Mouse (Mus musculus): ENCODE measurements around the gene Anks1b.

Anks1b gene

DNA sequence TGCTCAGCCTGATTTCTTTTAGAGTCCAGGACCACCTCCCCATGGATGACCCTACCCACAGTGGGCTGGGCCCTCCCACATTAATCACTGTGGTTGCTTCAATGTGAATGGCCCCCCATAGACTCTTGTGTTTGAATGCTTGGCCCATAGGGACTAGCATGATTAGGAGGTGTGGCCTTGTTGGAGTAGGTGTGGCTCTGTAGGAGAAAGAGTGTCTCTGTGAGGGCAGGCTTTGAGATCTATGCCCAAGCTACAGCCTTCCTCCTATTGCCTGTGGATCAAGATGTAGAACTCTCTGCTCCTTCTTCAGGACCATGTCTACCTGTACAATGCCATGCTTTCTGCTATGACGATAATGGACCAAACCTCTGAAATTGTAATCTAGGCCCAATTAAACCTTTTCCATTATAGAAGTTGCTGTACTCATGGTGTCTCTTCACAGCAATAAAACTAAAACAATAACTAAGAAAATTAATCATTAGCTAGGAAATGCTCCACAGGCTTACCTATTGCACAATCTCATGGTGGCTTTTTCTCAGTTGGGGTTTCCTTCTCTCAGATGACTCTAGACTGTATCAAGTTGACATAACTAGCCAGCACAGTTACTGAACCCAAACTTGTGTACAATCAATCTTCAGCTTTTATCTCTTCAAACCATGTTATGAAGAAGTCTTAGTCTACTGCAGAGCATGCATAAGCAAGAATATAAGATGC lies 73.5 kb downstream of the Anks1b start:
- DNase-seq (ENCODE audit: low read depth, low spot score): no peak

DNA sequence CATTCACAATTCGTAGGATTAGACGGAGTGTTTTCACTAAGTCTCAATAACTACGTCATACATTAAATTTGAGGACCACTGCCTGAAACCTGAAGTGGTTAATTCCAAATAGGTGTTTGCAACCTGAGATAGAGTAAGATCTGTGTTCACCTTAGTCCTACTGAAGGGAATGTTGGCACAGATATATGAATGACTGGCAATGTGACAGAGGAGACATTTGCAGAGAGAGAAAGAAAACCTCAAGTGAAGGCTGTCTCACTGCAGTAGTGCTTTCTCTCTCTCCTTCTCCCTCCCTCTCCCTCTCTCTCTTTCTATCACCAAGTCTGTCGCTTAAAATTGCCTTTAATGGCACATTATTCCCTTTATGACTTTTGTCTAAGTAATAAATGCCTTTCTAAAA lies 101.1 kb downstream of the Anks1b start:
- DNase-seq (ENCODE audit: low read depth, low spot score): no peak

DNA sequence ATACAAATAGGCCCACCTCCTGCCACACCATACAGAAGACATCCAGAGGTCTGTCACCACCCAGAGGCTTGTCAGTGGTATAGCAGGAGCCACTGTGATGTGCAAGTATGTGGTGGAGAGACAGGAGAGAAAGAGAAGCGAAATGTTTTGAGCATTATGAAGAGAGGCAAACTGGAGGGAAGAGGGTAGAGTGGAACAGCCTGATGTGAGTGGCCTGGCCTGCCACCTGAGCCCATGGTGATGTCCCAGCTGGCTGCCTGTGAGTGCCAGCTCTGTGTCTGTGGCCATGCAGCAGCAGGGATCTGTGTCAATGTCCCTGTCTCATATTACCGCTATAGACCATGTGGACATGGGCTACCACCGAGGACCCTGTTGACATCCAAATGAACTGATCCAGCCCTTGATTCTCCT lies 102.1 kb downstream of the Anks1b start:
- DNase-seq (ENCODE audit: low read depth, low spot score): no peak

DNA sequence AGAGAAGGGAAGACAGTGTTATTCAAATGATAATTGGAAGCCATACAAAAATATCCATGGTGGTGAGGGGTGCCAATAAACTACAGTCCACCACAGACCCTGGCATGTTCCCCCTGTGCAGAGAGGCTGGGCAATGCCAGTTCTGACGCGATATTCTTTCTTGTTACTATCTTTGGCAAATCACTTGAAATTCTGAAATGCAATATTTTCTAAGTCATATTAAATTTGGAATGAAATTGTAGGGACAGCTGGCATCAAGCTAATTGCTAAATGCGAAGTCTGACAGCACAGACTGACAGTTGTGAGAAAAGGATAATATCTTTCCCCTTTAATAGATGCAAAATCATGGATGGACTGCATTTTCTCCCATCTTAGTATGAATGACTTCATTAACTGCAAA lies 103.3 kb downstream of the Anks1b start:
- no peak for DNase-seq (ENCODE audit: low read depth, low spot score)

DNA sequence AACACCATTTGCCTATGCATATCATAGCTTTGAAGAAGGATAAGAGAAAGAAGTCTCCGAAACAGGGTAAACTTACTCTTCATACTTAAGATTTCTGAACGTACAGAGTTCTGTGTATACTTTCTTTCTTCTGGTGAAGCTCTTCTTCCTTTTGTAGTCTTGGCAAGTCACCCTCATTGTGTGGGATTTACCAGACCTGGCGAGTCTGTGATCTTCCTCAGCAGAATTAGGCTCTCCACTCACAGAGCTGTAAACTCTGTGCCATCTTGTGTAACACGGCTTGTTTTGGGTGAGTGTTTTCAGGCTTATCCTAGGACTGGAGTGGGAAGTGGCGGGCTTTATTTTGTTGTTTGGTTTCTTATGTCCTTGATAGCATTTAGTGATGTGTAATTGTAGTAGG lies 120.9 kb downstream of the Anks1b start:
- DNase-seq (ENCODE audit: low read depth, low spot score): no peak

DNA sequence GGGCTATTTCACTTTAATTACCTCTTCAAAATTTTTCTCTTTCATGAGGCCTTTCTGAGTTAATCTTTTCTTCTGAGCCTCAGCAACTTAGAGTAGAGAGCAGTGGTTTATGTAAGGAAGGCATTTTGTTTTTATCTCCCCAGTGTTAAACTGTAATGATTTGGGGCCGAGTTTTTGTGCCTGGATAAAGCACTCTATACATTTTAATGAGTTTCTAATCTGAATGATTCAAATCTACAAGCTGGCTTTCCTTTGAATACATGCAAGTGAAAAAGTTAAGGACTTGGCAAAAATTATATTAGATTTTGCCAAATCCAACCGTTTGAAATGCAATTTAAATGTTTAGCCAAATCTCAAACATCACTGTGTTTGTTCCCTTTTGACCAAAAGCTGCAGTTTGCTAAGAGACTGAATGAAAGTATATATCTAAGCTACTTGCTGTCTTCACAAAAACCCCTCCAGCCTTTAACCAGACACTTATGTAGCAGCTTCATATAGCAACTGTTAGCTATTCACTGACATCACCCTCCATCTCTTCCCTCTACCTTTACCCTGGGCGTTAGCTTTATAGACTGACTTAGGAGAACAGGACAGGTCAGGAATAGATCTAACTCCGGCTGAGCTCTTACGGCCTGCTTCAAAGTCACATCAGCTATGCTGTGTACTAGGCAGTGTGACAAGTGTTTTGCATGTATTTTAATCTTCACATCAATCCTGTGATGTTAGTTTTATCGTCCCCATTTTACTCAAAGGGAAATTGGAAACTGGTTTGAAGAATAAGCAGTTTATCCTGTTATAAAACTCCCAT lies 122.5 kb downstream of the Anks1b start:
- no peak for DNase-seq (ENCODE audit: low read depth, low spot score)

DNA sequence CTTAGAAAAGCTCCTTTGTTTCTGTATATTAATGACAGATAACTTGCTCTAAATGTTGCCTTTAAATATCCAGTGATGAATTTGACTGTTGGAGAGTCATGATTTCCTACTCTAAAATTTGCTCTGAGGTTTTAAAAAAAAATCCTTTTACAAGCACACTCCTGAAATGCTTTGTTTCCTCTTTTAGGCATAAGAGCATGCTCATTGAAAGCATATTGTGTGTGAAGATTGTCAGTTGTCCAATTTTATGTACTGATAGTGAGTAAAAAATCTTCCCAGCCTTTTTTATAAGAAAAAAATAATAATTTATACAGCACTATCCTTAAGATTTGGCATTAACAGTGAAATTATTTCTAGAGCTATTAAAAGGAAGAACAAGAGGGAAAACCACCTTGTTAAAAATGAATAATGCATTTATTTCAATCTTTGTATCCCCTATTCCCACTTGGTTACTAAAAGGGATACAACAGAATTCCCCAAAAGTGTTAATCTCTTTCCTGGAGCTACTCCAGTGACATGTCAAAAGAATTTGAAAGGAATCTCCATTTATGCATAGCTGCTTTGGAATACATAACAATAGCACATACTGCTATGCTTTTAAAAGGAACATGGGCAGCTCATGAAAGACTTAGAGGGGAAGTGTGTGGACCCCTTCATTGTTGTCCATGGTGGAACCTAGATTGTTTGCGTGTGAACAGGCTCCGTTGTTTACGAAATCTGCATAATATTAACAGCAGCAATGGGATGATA lies 130.8 kb downstream of the Anks1b start:
- no peak for DNase-seq (ENCODE audit: low read depth, low spot score)

DNA sequence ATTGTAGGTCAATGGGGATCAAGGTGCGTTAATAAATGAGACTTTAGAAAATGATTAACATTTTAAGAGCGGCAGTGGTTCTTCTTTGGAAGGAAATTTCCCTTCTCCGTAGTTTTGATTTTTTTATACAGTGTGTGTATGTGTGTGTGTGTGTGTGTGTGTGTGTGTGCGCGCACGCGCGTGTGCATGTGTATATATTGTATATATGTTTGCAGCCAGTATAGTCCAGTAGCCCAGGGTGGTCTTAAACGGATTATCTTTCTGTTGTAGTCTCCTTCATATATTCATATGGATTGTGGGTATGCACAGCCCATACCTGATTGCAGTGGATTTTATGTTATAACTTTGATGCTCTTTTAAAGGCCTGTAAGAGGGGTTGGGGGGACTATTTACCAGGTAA lies 131.6 kb downstream of the Anks1b start:
- DNase-seq (ENCODE audit: low read depth, low spot score): no peak

DNA sequence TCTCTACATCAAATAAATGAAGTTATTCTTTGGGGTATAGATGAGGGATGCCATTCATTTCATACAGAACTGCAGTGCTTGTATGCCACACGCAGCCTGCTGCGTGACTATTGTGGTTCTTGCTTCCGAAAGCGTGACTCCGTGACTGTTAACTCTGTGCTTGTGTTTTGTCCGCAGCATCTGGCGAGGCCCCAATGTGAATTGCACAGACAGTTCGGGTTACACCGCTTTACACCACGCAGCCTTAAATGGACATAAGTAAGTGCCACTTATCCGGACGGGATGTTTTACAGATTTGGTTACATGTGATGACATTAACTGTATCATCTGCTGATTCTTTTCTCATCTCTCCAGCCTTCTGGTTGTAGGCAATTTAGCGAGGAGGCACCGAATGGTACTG lies 159.7 kb downstream of the Anks1b start:
- no peak for DNase-seq (ENCODE audit: low read depth, low spot score)

DNA sequence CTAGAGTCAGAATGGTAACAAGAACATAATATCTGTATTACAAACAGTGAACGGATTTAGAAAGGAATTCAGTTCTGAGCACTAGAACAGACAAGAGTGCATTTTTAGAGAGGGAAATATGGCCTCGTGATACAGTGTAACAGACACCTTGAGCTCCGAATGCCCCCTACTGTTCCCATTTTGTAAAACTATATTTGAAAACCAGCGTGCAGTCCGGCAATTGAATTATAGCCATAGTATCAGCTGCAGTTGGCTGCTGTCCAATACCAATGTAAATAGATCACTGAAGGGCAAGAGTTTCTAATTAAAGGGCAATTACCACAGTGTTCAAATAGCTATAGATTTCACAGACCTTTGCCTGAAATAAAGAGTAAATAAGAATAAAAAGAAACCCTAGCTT lies 170.0 kb downstream of the Anks1b start:
- DNase-seq (ENCODE audit: low read depth, low spot score): no peak

DNA sequence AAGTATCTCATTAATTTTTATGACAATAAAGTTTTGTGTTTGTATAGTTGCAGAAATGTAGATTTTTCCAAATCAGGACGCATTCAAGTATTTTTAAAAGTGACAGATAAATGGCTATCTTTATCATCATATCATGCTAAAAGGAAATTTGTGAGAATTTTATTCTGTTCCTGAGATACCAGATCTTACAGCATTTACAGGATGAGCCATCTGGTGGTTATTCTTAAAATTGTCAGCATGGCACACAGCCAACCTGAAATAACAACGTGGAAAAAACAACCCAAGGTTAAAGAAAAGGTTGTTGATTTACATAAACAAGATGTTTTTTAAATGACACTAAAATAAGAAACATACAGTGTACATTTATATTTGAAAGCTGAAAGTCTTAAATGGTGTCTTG lies 170.5 kb downstream of the Anks1b start:
- no peak for DNase-seq (ENCODE audit: low read depth, low spot score)

DNA sequence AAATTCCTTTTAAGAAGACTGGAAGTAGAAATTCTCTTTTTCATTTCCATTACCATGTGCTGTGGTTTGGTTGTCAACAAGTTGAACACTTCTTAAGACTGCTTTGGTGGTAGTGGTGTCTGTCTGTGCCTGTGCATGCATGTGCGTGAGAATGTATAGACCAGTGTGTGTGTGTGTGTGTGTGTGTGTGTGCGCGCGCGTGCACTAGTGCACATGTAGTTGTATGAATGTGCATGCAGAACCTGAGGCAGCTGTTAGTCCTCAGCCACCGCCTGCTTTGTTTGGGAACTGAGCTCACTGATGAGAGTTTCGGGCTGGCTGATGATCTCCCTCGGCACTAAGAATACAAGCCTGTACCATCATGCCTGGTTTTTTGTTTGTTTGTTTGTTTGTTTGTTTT lies 170.9 kb downstream of the Anks1b start:
- DNase-seq (ENCODE audit: low read depth, low spot score): no peak

DNA sequence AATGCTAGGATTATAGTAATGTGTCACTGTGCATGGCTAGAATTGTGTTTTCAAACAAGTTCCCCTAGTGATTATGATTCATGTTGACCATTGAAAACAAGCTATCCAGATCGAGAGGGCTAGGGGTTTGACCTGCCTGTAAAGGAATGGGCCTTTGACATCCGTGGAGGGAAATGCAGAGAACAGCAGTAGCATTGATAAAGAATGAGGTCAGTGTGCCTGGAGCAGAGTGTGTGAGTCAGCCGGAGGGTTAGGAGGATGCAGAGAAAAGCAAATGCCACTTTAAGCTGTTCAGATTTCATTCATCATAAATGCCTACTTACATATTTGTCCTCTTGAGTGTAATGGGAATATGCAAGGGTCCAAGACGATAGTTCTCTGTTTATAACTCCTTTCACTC lies 195.3 kb downstream of the Anks1b start:
- DNase-seq (ENCODE audit: low read depth, low spot score): no peak

DNA sequence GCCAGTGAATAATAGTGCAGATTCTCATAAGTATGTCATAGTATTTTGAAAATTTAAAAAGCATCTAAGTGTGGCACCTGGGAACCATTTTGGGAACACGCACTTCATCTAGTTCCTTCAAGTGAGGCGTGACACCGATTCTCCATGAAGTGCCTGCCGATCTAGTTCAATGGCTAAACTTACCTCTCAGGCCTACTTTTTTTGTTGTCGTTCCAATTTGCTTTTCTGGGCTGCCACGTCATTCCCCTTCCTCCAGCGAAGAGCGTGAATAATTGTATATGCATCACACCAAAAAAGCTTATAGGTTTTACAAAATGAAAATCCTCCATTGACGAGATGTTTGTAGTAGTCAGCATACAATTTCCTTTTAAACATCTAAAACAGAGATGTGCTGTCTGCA lies 204.6 kb downstream of the Anks1b start:
- DNase-seq (ENCODE audit: low read depth, low spot score): no peak

DNA sequence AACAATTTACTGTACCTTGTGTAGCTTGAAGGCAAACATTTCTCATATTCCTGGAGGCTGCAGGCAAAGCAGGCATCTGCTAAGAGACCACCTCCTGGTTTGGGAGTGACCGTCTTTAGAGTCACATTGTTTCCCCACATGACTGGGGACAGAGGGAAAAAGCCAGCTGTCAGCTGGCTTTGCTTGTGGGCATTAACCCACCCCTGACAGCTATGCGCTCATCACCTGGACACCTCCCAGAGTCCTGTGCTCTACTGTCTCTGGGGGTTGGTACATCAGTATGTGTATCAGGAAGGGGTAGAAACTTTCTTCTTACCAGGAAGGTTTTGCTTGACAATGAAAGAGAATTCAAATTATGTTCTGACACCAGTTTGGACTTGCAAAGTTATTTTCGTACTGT lies 207.8 kb downstream of the Anks1b start:
- DNase-seq (ENCODE audit: low read depth, low spot score): no peak

DNA sequence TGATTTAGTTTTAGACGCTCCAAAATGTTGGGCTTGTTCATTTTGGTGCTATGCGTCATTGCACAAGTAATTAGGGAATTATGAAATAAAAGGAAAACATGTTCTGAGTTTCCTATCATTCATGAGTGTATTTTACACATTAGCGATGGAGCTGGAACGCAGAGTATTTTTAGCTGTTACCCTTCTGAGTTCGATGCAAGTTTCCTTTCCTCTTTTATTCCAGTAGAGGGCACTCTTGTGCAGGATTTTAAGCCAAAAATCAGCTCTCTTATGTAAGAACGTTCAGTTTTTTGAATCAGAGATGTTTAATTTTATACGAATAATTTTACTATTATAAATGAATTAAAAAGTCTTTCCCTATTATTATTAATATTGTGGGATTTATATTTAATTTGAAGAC lies 208.3 kb downstream of the Anks1b start:
- DNase-seq (ENCODE audit: low read depth, low spot score): no peak

DNA sequence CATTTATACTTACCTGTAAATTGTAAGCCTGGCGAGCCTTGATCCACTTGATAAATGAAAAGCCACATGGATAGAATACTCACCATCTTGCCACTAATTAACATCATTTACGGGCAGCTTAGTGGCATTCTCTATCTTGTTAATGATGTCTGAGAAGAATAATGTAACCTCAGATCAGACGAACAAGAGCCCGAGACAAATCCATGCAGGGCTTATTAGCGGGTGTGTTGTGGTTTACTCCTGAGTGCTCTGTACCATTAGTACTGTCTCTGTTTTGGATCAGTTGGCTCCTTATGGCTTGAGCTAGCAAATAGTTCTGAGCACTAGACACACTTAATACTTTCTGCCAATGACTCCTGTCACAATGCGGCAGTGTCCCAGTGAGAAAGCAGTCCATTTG lies 220.6 kb downstream of the Anks1b start:
- no peak for DNase-seq (ENCODE audit: low read depth, low spot score)

DNA sequence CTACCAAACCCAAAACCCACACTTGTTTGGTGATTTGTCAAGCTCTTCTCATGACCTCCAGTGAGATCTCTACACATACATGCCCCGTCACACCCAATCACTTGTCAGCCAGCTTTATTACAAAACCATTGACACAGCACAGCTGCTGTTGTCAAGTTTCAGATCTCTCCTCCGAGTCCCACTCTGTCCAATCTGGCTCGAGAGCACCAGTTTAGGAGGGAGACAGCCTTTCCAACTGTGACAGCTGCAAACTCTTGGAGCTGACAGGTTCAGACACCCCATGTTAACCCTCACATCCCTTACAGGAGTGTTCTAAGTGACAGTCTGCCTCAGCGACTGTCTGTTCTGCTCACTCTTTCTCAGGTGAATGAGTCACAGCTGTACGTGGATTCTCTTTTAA lies 239.4 kb downstream of the Anks1b start:
- no peak for DNase-seq (ENCODE audit: low read depth, low spot score)

DNA sequence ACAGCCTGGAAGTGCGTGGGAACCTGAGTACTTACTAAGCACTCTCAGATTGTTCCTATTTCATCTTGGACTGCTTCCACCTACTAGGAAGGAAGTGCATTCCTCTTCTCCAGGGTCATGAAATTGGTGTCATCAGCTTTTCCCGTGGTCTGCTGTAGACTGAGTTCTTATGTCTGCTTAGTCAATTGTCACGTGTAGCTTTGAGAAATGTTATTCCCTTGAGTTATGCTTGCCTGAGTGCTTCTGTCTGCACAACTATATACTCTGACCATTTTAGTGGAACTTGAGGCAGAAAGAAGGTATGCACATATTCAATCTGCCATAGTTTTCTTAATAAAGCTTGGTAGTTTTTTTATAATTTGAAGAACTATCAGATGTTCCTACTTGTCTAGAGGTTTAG lies 243.6 kb downstream of the Anks1b start:
- no peak for DNase-seq (ENCODE audit: low read depth, low spot score)

DNA sequence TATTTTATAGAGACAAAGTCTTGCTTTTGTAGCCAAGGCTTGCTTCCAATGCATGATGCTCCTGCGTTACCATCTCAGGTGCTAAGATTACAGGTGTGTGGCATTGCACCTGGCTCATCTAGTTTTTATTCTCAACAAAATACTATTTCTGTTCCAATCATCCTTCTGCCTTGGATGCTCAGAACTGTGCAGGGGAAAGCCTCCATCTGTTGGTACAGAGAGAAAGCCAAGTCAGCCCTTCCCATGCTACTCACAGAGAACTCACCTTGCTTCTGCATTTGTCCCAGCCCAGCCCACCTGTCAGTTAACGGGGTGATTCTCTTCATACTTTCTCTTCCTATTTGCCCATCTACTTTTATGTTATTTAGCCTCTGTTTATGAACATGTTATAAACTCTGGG lies 244.5 kb downstream of the Anks1b start:
- no peak for DNase-seq (ENCODE audit: low read depth, low spot score)

DNA sequence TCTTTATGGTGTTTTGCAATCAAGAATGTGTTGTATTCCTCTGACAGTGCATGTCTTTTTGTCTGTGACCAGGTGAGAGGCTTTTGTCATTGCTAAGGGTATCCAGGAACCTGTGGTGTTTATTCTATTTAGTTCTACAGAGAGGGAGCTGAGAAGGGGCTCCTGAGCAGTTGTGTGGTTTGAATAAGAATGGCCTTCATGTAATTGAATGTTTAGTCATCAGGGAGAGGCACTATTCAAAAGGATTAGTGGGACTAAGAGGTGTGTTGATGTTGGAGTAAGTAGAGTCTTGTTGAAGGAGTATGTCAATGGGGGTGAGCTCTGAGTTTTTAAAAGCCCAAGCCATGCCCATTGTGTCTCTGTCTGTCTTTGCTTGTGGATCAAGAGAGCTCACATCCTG lies 264.2 kb downstream of the Anks1b start:
- DNase-seq (ENCODE audit: low read depth, low spot score): no peak

DNA sequence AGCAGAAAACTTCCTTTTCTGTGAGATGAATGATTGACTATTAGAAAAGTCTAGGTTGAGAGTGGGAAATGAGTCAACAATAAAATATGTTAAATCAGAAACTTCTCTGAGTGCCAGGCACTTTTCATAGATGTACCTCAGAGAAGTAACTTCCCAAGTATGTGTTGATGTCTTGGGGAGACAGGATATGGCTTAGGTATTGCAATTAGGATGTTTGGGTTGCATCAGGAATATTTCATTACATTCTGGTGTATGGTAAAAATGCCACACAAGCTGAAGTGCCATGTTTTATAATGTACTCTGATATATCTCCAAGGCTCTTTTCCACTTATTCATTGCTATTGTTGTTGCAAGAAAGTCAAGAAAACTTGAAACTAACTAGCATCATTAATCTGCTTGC lies 267.6 kb downstream of the Anks1b start:
- DNase-seq (ENCODE audit: low read depth, low spot score): no peak

DNA sequence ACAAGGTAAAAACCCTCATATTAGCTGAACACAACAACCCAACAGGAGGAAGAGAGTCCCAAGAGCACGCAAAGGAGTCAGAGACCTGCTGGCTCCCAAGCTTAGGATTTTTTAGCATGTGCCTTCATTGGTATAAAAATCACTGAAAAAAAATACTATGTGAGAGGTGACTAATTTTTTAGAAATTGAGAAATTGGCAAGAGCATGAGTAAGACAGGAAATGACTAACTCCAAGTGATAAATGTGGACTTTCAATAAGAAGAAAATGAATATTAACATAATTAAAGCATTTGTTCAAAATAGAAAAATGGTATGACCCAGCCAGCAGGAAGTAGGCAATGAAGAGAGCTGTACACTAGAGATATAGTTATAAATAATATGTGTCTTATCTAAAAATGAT lies 271.1 kb downstream of the Anks1b start:
- DNase-seq (ENCODE audit: low read depth, low spot score): no peak
